Mouse (Mus musculus): ENCODE measurements at regions not wholly inside any gene's neighbourhood (a gene's known extent, or its start where the extent isn't known, plus 50 kb on each side); places are given as distances from the start of the nearest gene placed in this dataset.

- DNase-seq: no peak
These were observed 175.3 kb upstream of the Ccdc54 start for GRCm38 (mm10) chr16:50766055-50766770.

GRCm38 (mm10) chr16:50762096-50762495 lies 171.1 kb upstream of the Ccdc54 start:
- DNase-seq: no peak

GRCm38 (mm10) chr16:50759979-50760378 lies 169.0 kb upstream of the Ccdc54 start:
- no peak for DNase-seq

- no peak for DNase-seq
These were observed 165.7 kb upstream of the Ccdc54 start for GRCm38 (mm10) chr16:50756696-50757095.

- no peak for DNase-seq
These were observed 162.8 kb upstream of the Ccdc54 start for GRCm38 (mm10) chr16:50753612-50754389.

GRCm38 (mm10) chr16:50753046-50753445 lies 162.1 kb upstream of the Ccdc54 start:
- no peak for DNase-seq

GRCm38 (mm10) chr16:50752277-50752600 lies 161.3 kb upstream of the Ccdc54 start:
- no peak for DNase-seq

- no peak for DNase-seq
These were observed 160.7 kb upstream of the Ccdc54 start for GRCm38 (mm10) chr16:50751495-50752276.

- DNase-seq: no peak
These were observed 156.7 kb upstream of the Ccdc54 start for GRCm38 (mm10) chr16:50747698-50748097.

GRCm38 (mm10) chr16:50745723-50746122 lies 154.8 kb upstream of the Ccdc54 start:
- DNase-seq: no peak

- no peak for DNase-seq
These were observed 146.5 kb upstream of the Ccdc54 start for GRCm38 (mm10) chr16:50737396-50737843.

GRCm38 (mm10) chr16:50736151-50737047 lies 145.4 kb upstream of the Ccdc54 start:
- peak; percentile 91 for DNase-seq

GRCm38 (mm10) chr16:50733359-50733758 lies 142.4 kb upstream of the Ccdc54 start:
- DNase-seq: no peak

GRCm38 (mm10) chr16:50732082-50733006 lies 141.4 kb upstream of the Ccdc54 start:
- peak; percentile 91 for DNase-seq

- DNase-seq: no peak
These were observed 138.4 kb upstream of the Ccdc54 start for GRCm38 (mm10) chr16:50729341-50729740.

GRCm38 (mm10) chr16:50723144-50723543 lies 132.2 kb upstream of the Ccdc54 start:
- no peak for DNase-seq

- peak; percentile 52 for DNase-seq
These were observed 126.5 kb upstream of the Ccdc54 start for GRCm38 (mm10) chr16:50717306-50718017.

- DNase-seq: no peak
These were observed 118.8 kb upstream of the Ccdc54 start for GRCm38 (mm10) chr16:50709727-50710126.

GRCm38 (mm10) chr16:50707906-50708305 lies 117.0 kb upstream of the Ccdc54 start:
- no peak for DNase-seq

GRCm38 (mm10) chr16:50705921-50706320 lies 115.0 kb upstream of the Ccdc54 start:
- DNase-seq: no peak
